Mouse (Mus musculus) right cerebral cortex, adult 2 months (tissue): ENCODE data around the gene Lrrk1.
A peak's percentile ranks its signal among the peaks of the same experiment; 100 is the strongest.

ENCODE experiments used
- DNase-seq, 2 experiments: peaks; one replicate each; pipeline ENCODE4 v3.0.0; 2021 to 2022; ENCODE audit warnings: low spot score in 2 of 2

Lrrk1 gene

GRCm38 (mm10) chr7:66225881-66226280 is 162.3 kb downstream of the Lrrk1 start:
- DNase-seq = no peak

DNA sequence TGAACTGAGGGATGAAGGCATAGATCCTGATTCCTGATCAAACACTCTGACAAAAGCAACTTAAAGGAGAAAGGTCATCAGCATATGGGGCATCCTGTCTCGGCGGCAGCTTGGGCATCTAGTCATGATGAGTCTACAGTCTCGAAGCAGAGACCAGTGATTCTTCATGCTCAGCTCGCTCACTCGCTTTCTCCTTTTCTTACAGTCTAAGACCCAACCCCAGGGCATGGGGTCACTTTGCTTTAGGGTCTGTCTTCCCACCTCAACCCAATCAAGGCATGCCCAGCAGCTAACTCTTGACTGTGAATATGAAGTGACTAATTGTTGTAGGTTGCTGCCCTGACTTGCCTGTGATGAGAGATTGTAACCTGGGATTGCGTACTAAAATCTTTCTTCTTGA is 163.6 kb downstream of the Lrrk1 start:
- no peak for DNase-seq

DNA sequence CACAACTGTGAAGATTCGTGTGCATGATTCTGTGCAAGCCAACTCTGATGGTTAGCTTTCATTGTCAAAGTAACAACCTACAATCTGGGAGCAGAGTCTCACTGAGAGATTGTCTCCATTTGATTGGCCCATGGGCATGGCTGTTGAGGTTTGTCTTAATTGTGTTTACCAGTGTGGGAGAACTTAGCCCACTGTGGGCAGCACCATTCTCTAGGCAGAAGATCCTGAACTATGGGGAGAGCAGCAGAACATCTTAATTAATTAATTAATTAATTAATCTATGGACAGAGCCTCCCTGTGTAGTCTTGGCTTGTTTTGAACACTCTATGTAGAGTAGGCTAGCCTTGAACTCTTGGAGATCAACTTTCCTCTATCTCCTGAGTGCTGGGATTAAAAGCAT is 164.4 kb downstream of the Lrrk1 start:
- no peak for DNase-seq

DNA sequence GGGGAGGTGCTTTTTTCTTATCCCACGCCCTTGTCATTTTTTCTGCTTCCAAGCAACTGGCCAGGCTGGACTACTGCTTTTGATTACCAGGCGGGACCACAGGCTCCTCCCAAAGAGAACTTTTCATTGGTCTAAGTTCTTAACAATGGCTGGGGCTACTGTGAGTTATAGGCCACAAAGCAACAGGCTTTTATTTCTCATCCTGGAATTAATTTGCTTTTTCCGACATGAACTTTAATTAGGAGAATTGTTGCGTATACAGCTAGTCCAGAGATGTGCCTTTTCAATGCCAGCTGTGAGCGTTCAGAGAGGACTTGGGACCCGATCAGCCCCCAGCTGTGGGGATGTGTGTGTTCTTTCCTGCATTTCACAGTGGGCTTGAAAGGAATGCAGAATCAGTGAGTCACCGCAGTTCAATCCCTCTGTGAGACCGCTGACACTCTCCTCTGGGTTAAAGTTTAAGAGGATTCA is 165.5 kb downstream of the Lrrk1 start:
- DNase-seq = no peak

- no peak for DNase-seq
Measured at GRCm38 (mm10) chr7:66219794-66220227, 168.3 kb downstream of the Lrrk1 start.

DNA sequence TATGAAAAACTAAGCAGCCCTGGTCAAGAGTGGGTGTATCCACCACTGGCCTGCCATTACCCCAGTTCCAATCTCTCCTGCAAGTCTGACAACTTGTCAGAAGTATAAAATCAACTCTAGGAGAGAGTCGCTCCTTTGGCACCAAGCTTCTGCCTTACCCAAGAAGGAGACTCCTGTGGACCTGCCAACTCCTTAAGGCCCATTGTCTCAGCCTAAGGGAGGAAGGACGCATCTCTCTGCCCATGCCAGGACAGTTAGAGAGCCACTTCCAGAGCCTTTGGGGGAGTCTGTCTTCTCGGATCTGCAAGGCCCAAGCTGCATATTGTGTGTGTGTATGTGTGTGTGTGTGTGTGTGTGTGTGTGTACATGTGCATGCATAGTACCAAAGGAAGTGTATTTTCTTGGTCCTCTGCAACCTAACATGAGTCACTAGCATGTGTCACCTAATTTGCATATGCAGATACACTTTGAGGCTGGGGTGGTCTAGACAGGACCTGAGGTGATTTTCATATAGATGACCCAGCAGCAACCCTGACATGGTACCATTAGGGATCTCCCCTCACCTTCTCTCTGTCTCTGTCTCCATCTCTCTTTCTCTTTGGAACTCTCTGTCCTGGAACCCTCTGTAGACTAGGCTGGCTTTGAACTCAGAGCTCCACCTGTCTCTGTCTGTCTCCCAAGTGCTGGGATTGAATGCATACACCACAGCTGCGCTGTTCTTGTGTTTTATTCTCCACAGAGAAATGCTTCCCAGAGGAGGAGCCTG is 168.9 kb downstream of the Lrrk1 start:
- no peak for DNase-seq

GRCm38 (mm10) chr7:66218193-66219014 is 169.7 kb downstream of the Lrrk1 start:
- DNase-seq = no peak

- DNase-seq = no peak
Measured at GRCm38 (mm10) chr7:66217531-66218094, 170.5 kb downstream of the Lrrk1 start.

DNA sequence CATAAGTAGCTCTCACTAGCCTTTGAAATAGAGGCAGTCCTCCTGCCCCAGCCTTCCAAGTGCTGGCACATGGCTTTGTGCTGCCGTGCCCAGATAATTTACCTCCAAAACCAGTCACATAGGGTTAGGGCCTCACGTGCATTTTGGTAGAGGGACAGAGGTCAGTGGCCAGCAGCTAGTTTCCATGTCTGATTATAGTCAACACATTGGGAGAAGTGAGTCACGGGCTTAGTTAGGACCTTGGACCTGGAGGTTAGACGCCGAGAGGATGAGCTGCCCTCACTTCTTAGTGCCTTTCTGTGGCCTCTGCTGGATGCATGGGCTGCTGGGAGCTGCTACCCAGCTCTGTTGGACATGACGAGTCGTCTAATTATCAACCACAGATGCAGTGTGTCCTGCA is 171.1 kb downstream of the Lrrk1 start:
- no peak for DNase-seq

DNA sequence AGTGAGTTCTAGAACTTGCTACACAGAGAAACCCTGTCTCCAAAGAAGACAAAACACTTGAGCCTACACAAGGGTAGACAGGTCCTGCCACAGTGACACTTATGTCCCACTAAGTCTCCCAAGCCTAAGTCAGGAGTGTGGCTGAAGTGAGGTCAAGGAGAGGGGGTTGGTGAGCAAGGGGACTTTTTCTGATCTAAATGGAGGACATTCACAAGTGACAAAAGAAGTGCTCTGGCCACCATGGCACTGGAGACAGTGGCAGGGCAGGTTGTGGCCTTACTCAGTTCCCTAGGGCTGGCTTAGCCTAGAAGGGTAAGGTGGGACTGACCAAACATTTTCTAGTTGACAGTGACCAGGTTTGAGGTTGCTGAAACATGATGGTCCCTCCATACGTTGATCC is 172.2 kb downstream of the Lrrk1 start:
- no peak for DNase-seq

GRCm38 (mm10) chr7:66214477-66214876 is 173.7 kb downstream of the Lrrk1 start:
- DNase-seq = no peak

GRCm38 (mm10) chr7:66212887-66213286 is 175.3 kb downstream of the Lrrk1 start:
- DNase-seq = no peak

GRCm38 (mm10) chr7:66209920-66210319 is 178.2 kb downstream of the Lrrk1 start:
- DNase-seq = no peak

- DNase-seq = no peak
Measured at GRCm38 (mm10) chr7:66201657-66202056, 186.5 kb downstream of the Lrrk1 start.

- no peak for DNase-seq
Measured at GRCm38 (mm10) chr7:66200791-66201450, 187.2 kb downstream of the Lrrk1 start.

DNA sequence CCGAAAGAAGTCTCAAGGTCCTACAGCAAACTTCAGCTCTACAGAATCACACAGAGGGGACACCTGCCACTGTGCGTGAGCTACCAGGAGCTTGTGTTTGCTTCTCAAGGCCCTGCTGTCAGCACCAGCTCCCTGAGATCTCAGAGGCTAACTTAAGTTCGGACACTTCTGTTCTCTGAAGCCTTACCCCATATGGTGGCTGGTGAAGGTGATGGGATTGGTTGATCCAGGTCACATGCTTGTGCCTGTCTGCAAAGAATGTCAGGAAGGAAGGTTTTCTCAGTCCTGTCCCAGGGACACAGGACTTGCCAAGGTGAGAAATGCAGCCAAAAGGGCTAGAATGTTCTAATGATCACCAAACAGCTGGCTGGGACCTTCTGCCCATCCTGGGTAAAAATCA is 187.8 kb downstream of the Lrrk1 start:
- no peak for DNase-seq

DNA sequence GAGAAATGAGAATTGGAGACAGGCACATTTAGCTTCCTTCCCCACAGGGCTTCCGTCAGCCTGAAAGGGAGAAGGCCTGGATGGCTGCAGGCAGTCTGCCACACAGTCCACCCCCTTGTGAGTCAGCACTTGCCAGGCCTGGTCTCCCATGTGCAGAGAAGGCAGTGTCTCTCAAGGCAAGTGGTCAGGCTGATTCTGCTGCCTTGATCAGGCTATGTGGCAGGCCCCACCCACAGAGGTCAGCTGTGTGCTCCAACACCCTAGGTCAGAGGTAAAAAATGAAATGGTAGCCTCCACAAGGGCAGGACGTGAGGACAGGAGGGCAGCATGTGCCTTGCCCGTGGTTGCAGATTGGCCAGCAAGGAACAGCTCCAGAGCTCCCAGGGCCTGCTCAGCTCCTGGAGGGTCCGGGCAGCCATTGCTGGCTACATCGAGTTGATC is 188.7 kb downstream of the Lrrk1 start:
- DNase-seq = peak; percentile 50 to 63

- DNase-seq = no peak
Measured at GRCm38 (mm10) chr7:66198416-66198815, 189.7 kb downstream of the Lrrk1 start.

GRCm38 (mm10) chr7:66196609-66197445 is 191.3 kb downstream of the Lrrk1 start:
- no peak for DNase-seq

DNA sequence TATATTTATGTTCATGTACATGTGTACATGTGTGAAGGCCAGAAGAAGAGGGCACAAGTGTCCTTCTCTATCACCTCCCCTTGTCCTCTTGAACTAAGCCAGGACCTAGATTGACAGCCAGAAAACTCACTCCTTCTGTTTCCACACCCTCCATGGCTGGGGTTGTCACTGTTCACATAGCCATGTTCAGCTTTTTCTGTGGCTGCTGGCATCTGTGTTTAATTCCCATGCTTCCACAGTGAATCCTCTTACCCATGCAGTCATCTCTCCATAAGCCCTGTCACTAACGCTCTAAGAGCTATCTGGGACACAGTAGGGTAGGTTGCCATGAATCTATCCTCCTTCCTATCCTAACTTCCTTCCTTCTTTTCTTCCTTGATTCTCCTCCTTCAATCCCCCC is 192.3 kb downstream of the Lrrk1 start:
- DNase-seq = no peak

GRCm38 (mm10) chr7:66194511-66194910 is 193.6 kb downstream of the Lrrk1 start:
- DNase-seq = no peak
